Mouse (Mus musculus) liver, embryonic 11.5 days (tissue): ENCODE measurements around the gene Drosha. TPM values are rescaled to one million over a fixed set of nuclear protein-coding genes. Genes with fewer than 3 reads are reported as not detected.

ENCODE experiments used
- ATAC-seq: fragments of 200-750 bp; cut with Nextera tagmentation; replicated peaks from 2 replicates; pipeline ENCODE4 v1.8.0; 2017; ENCODE audit warnings: moderate number of reproducible peaks, mild to moderate bottlenecking, moderate TSS enrichment, moderate library complexity; ENCODE audit not compliant: low FRiP score
- DNase-seq: peaks from one replicate; pipeline ENCODE4 v3.0.0-alpha.2; 2017; ENCODE audit warnings: low spot score
- H3K27ac ChIP-seq: fragments of 300-500 bp; sonication (generic); 2 replicates; pipeline ENCODE4 v1.5.1; 2014; ENCODE audit warnings: mild to moderate bottlenecking, low read depth, low read length, control low read depth
- H3K27me3 ChIP-seq: fragments of 300-500 bp; sonication (generic); replicated peaks from 2 replicates; pipeline ENCODE4 v1.6.1; 2014; ENCODE audit warnings: low read length, mixed read lengths; ENCODE audit not compliant: control insufficient read depth, insufficient read depth
- H3K36me3 ChIP-seq: fragments of 300-500 bp; sonication (generic); 2 replicates; pipeline ENCODE4 v1.6.1; 2014; ENCODE audit warnings: mild to moderate bottlenecking, low read length, moderate library complexity, mixed read lengths; ENCODE audit not compliant: control insufficient read depth, insufficient read depth
- H3K4me1 ChIP-seq: fragments of 300-500 bp; sonication (generic); replicated peaks from 2 replicates; pipeline ENCODE4 v1.6.1; 2014; ENCODE audit warnings: low read length, mixed read lengths; ENCODE audit not compliant: control insufficient read depth, insufficient read depth
- H3K4me2 ChIP-seq: fragments of 300-500 bp; sonication (generic); 2 replicates; pipeline ENCODE4 v1.6.1; 2014; ENCODE audit warnings: mild to moderate bottlenecking, control low read depth, moderate library complexity
- H3K4me3 ChIP-seq: fragments of 300-500 bp; sonication (generic); 2 replicates; pipeline ENCODE4 v1.5.1; 2014; ENCODE audit warnings: low read depth, low read length, control low read depth
- H3K9ac ChIP-seq: fragments of 300-500 bp; sonication (generic); 2 replicates; pipeline ENCODE4 v1.6.1; 2014; ENCODE audit warnings: low read depth, low read length, control low read depth
- H3K9me3 ChIP-seq: fragments of 300-500 bp; sonication (generic); 2 replicates; pipeline ENCODE4 v1.6.1; 2016; ENCODE audit warnings: low read length, inconsistent platforms, mixed read lengths; ENCODE audit not compliant: control insufficient read depth
- WGBS: fragments of 180-500 bp; shearing (Covaris S2); extraction: QIAGEN DNeasy Blood & Tissue Kit; methylation state at CpG from one replicate; pipeline ENCODE4 v1.1.7; 2014; 5-methylcytosine and 5-hydroxymethylcytosine counted together
- polyA plus RNA-seq: library from polyadenylated mRNA; unstranded; fragments of >200 nt; fragmentation: Nextera tagmentation; extraction: Ambion mirVana; gene quantifications from 2 replicates; pipeline ENCODE4 v1.2.1, GENCODE M21; 2014

Drosha gene
- polyA plus RNA-seq, 1 experiment from 2014 or later = 50.4 TPM

DNA sequence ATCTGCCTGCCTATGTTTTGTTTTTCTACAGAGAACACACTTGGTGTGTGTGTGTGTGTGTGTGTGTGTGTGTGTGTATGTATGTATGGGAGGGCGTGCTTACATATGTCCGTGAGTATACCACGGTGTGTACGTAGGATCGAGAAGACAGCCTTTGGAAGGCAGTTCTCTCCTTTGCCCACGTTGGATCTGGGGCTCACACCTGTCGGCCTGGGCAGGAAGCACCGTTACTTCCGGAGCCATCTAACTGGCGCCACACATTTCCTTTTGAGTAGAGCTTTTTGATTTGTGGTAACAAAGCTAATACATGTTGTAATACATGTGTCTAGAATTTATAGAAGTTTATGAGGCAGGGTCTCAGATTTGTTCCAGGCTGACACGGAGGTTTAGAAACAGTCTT is 16.1 kb downstream of the Drosha start:
- H3K9ac ChIP-seq = no peak overlapping the region
- H3K9me3 ChIP-seq = no peaks in the 10 kb centered on the region
- H3K27ac ChIP-seq = no peak overlapping the region
- ATAC-seq = no peak
- H3K4me3 ChIP-seq = no peak overlapping the region
- H3K4me1 ChIP-seq = no peaks in the 10 kb centered on the region
- 89% methylated on average over 11 of the region's 11 CpGs for WGBS
- H3K36me3 ChIP-seq = peaks cover 61% of the 10 kb centered on the region
- H3K4me2 ChIP-seq = no peak overlapping the region
- no peak for DNase-seq
- H3K27me3 ChIP-seq = no peaks in the 10 kb centered on the region

DNA sequence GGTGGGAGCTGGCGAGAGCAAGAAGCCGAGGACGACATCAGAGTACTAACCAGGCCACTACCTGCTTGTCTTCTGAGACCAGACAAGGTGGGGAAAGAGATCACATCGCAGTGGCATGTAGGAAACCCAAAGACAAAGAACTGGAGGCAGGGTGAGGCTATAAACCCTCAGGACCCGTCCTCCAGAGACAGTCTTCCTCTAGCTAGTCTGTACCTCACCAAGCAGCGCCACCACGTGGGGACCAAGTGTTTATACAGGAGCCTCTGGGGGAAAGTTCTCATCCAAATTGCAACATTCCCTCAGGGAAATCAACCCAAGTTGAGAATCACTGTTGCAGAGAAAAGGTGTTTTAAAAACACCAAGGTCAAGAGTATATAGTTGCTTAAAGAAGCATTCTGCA is 18.2 kb downstream of the Drosha start:
- Histone ChIP-seq H3K36me3 (peaks cover 54% of the 10 kb centered on the region), H3K27ac (no peak overlapping the region), H3K9ac (no peak overlapping the region), H3K4me3 (no peak overlapping the region), H3K27me3 (no peaks in the 10 kb centered on the region), H3K9me3 (no peaks in the 10 kb centered on the region), H3K4me2 (no peak overlapping the region), H3K4me1 (no peaks in the 10 kb centered on the region)
- DNase-seq (no peak), ATAC-seq (no peak)
- WGBS = 78% methylated on average over 7 of the region's 7 CpGs

DNA sequence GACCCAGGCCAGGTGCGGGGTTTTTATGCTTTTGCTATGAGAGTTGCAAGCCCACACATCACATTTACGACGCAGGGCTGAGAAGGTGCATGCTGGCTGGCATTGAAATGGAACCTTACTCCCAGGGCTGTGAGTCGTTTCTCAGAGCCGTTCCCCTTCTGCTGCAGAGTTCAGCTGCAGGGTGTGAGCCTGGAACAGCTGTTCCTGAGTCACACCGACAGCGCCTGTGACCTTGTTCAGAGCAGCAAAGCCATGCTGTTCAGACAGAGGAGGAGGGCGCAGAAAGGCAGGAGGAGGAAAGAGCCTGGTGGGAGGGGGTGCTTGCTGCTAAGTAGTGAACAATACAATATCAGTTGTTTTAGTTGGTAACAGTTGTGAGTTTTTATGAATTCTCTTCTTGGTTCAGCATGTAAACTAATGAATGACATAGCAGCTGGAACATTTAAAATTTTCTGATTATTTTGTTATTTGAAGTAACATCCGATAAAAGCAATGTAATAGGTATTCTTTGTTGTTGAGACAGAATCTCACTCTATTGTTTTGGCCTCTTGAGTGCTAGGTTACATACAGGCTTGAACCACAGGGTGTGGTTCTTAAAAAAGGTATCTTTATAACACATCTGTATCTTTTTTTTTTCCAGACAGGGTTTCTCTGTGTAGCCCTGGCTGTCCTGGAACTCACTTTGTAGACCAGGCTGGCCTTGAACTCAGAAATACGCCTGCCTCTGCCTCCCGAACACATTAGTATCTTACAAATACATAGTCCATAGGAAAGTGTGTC is 23.8 kb downstream of the Drosha start:
- H3K4me3 ChIP-seq = no peak overlapping the region
- 0 out of 2 replicates have a peak overlapping the region, but pooled peaks have one; percentile 14 for H3K9ac ChIP-seq
- H3K27me3 ChIP-seq = no peaks in the 10 kb centered on the region
- H3K9me3 ChIP-seq = no peaks in the 10 kb centered on the region
- no peak overlapping the region for H3K4me2 ChIP-seq
- H3K27ac ChIP-seq = peak overlapping the region; percentile 55; the same call in 1 of the 2 replicates
- H3K4me1 ChIP-seq = peaks cover 3% of the 10 kb centered on the region; the same call in 1 of the 2 replicates
- H3K36me3 ChIP-seq = peaks cover 36% of the 10 kb centered on the region
- no peak for DNase-seq
- ATAC-seq = peak; percentile 48; the same call in 1 of the 2 replicates
- WGBS = 88% methylated on average over 11 of the region's 11 CpGs

DNA sequence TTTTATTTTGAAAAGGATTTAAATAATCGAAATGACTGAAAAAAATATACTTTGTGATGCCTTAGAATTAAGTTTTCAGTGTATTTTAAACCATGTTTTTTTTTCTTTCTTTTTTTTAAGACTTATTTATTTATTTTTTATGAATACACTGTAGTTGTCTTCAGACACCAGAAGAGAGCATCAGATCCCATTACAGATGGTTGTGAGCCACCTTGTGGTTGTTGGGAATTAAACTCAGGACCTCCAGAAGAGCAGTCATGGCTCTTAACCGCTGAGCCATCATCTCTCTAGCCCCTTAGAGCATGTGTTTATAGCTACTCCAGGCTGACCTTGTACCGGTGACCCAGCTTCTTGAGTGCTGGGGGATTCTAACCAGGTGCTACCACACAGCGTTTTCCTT is 24.8 kb downstream of the Drosha start:
- peaks cover 3% of the 10 kb centered on the region; the same call in 1 of the 2 replicates for H3K4me1 ChIP-seq
- H3K4me2 ChIP-seq = no peak overlapping the region
- DNase-seq = no peak
- no peaks in the 10 kb centered on the region for H3K9me3 ChIP-seq
- peaks cover 37% of the 10 kb centered on the region for H3K36me3 ChIP-seq
- H3K27me3 ChIP-seq = no peaks in the 10 kb centered on the region
- no peak overlapping the region for H3K9ac ChIP-seq
- no peak overlapping the region for H3K4me3 ChIP-seq
- H3K27ac ChIP-seq = no peak overlapping the region
- WGBS = 84% methylated on average over 4 of the region's 4 CpGs
- ATAC-seq = no peak

DNA sequence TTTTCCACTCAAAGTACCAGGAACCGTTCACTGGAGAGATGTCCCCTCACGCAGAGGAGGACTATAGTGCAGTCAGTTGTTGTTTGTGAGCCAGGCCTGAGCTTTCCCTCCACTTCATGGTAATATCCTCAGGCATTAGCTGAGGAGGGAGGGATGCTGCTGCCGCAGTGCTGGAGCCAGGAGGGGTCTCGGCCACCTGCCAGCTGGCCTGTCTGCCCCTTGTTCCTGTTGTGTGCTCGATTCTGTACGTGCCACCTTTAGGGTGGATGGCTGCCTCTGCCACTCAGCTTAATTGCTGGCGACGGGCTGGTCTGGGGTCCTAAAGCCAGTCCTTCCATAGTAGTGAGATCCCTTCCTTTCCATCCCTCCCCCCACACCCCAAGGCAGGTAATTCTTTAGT is 28.9 kb downstream of the Drosha start:
- no peak overlapping the region for H3K4me2 ChIP-seq
- DNase-seq = no peak

DNA sequence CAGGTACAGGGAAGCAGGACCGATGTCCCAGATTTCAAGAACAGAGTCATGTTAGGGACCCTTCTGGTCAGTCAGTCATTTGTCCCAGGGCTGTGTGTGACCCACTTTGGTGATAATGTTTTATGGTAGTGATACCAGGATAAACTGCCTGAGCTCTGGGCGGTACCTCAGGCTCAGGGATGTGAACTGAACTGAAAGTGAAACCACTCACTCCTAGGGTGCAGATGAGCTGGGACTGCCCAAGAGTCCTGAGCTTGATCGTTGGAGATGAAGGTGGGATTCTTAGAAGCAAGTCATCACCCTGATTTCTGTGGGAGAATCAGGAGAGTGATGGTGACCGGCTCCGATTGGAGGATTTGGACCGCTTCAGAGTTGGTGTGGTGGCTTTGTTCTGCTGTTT is 32.2 kb downstream of the Drosha start:
- Histone ChIP-seq H3K4me1 (peaks cover 17% of the 10 kb centered on the region; the same call in 1 of the 2 replicates), H3K9me3 (no peaks in the 10 kb centered on the region), H3K9ac (no peak overlapping the region), H3K27ac (no peak overlapping the region), H3K27me3 (no peaks in the 10 kb centered on the region), H3K4me3 (no peak overlapping the region), H3K36me3 (peaks cover 32% of the 10 kb centered on the region), H3K4me2 (no peak overlapping the region)
- DNase-seq = no peak
- no peak for ATAC-seq
- WGBS = 94% methylated on average over 6 of the region's 6 CpGs

More for the DNA sequence above, 28.9 kb downstream of the Drosha start:
- no peak overlapping the region for H3K4me3 ChIP-seq
- peaks cover 32% of the 10 kb centered on the region for H3K36me3 ChIP-seq
- ATAC-seq = no peak
- 92% methylated on average over 8 of the region's 8 CpGs for WGBS
- H3K4me1 ChIP-seq = peaks cover 12% of the 10 kb centered on the region; the same call in 1 of the 2 replicates
- no peaks in the 10 kb centered on the region for H3K27me3 ChIP-seq
- H3K9ac ChIP-seq = no peak overlapping the region
- H3K9me3 ChIP-seq = no peaks in the 10 kb centered on the region
- no peak overlapping the region for H3K27ac ChIP-seq

DNA sequence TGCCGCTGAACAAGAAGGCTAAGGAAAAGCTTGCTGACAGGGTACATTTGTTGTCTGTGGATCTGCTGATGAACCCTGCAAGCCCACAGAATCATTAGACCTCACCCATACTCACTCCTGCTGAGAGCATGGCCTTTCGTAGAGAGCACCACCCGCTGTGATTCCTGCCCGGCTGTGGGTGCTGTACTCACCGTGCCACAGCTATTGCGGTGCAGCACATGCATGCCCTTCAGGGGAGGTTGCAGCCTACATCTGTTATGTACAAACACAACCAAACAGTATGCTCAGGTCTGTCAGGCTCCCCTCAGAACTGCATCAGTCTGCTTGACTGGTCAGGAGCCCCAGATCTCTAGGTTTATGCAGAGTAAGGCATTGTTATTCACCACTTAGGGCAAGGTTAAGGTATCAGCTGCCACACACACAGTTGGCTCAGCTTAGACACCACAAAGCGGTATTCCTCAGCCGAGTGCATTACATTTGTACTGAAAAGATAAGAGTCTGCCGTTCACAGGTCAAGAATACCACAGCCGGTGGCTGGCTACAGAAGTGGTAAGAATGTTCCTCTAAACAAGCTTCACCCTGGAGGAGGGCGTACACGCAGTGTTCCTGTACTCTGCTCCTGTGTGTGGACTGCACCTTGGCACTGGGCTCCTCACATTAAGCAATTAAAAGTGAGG is 33.4 kb downstream of the Drosha start:
- H3K4me1 ChIP-seq = peaks cover 17% of the 10 kb centered on the region; the same call in 1 of the 2 replicates
- H3K27me3 ChIP-seq = no peaks in the 10 kb centered on the region
- peaks cover 32% of the 10 kb centered on the region; the same call in 1 of the 2 replicates for H3K36me3 ChIP-seq
- H3K9me3 ChIP-seq = no peaks in the 10 kb centered on the region
- peak; percentile 90 for ATAC-seq
- peak overlapping the region; percentile 78 for H3K27ac ChIP-seq
- no peak for DNase-seq
- H3K4me3 ChIP-seq = no peak overlapping the region
- peak overlapping the region; percentile 32 for H3K9ac ChIP-seq
- peak overlapping the region; percentile 38 for H3K4me2 ChIP-seq
- WGBS = 60% methylated on average over 12 of the region's 12 CpGs

DNA sequence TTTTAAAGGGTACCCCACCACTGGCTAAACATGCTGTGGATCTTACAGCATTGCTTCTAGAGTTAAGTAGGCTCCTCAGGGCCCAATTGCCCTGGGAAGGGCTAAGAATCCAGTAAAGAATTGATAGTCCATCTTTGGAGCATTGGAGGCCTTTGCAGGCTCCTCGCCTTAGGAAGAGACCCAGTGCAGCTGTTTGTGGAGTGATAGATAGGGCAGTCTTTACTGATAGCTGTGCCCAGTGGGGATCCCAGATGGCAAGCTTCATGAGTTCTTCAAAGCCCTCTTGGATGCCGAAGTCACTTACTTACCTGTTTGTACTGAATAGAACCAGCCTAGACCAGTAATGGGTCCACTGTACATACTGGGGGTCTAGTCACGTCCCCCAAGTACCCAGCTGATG is 34.0 kb downstream of the Drosha start:
- no peak overlapping the region for H3K4me3 ChIP-seq
- peak overlapping the region; percentile 78 for H3K27ac ChIP-seq
- H3K9me3 ChIP-seq = no peaks in the 10 kb centered on the region
- peak overlapping the region; percentile 38 for H3K4me2 ChIP-seq
- 69% methylated on average over 3 of the region's 3 CpGs for WGBS
- DNase-seq = no peak
- H3K4me1 ChIP-seq = peaks cover 17% of the 10 kb centered on the region; the same call in 1 of the 2 replicates
- peaks cover 32% of the 10 kb centered on the region; the same call in 1 of the 2 replicates for H3K36me3 ChIP-seq
- peak; percentile 65; the same call in 1 of the 2 replicates for ATAC-seq
- H3K27me3 ChIP-seq = no peaks in the 10 kb centered on the region
- H3K9ac ChIP-seq = peak overlapping the region; percentile 32
